8 mouse cellular contexts compared by ENCODE assay signal in the genomic region with DNA sequence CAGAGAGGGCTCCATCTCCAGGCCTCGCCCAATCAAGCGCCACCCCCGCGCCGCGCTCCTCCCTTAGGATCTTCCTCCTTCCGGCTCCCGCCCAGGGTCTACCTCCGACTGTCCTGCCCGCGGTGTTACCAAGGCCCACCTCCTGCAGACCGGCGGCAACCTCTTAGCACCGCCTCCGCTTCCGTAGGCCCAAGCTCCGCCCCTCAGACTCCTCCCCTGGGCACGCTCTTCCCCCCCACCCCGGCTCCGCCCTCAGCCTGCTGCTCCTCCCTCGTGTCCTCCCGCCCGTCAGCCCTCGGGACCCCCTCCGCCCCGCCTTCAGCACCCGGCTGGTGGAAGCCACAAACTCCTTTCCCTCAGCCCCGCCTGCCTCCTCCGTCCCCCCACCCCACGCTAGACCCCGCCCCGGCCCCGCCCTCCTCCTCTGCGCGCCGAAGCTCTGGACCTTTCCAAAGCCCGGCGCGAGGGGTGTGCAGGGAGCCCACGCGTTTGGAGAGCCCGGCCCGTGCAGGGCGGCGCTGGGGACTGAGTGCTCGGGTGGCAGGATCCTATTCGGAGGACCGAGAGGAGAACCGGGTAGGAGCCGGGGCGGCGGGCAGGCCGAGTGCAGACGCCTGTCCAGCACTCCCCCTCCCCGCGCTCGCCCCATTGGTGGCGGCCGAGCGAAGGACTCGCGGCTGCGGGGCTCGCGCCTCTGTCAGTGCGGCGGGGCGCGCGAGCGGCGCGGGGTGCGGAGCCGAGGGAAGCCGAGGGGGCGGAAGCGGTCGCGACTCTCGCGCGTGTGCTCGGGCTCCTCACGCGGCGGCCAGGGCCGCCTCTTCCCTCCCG. TPM values are rescaled to one million over a fixed set of nuclear protein-coding genes. Genes with fewer than 3 reads are reported as not detected.
DNase-seq lines count a peak whose midpoint lies in the region; ATAC-seq lines count a peak whose summit lies in the region.

A gene (plus strand): TSS at position 441 of the 828 bp plus-strand sequence.
A gene (plus strand): TSS at position 747 of the 828 bp plus-strand sequence.

- H3K9ac ChIP-seq in heart, embryonic 14.5 days (ENCODE audit: low read length): peak within 1 kb of the TSS; percentile 97
- peak within 1 kb of the TSS; percentile 100 for H3K9ac ChIP-seq in liver, embryonic 13.5 days
- H3K9ac ChIP-seq in stomach, embryonic 16.5 days (ENCODE audit: low read length): peak within 1 kb of the TSS; percentile 99

- H3K27me3 ChIP-seq in heart, embryonic 14.5 days (ENCODE audit: control insufficient read depth, insufficient read depth, low read length): no peaks in the 10 kb centered on the region
- H3K27me3 ChIP-seq in liver, embryonic 13.5 days: no peaks in the 10 kb centered on the region
- H3K27me3 ChIP-seq in stomach, embryonic 16.5 days (ENCODE audit: control insufficient read depth, insufficient read depth, low read length): no peaks in the 10 kb centered on the region

- H3K4me3 ChIP-seq in heart, embryonic 14.5 days (ENCODE audit: control insufficient read depth in 1 of 2, insufficient read depth in 1 of 2, low read depth in 1 of 2, low read length in 2 of 2): peak within 1 kb of the TSS; percentile 90 to 91
- peak within 1 kb of the TSS; percentile 99 for H3K4me3 ChIP-seq in liver, embryonic 13.5 days (replicated peaks)
- peak within 1 kb of the TSS; percentile 97 for H3K4me3 ChIP-seq in stomach, embryonic 16.5 days (replicated peaks; ENCODE audit: low read length)

- no peaks in the 10 kb centered on the region for H3K9me3 ChIP-seq in heart, embryonic 14.5 days (ENCODE audit: control insufficient read depth, low read length)
- no peaks in the 10 kb centered on the region for H3K9me3 ChIP-seq in liver, embryonic 13.5 days (replicated peaks)
- H3K9me3 ChIP-seq in stomach, embryonic 16.5 days (replicated peaks; ENCODE audit: control insufficient read depth, low read length): no peaks in the 10 kb centered on the region

- H3K4me2 ChIP-seq in heart, embryonic 14.5 days (ENCODE audit: low read length): peak within 1 kb of the TSS; percentile 81
- H3K4me2 ChIP-seq in liver, embryonic 13.5 days: peak within 1 kb of the TSS; percentile 86
- H3K4me2 ChIP-seq in stomach, embryonic 16.5 days (ENCODE audit: low read depth, low read length): peak within 1 kb of the TSS; percentile 82

- WGBS in heart, embryonic 14.5 days: under 1% methylated on average over 69 of the region's 89 CpGs
- under 1% methylated on average over 80 of the region's 89 CpGs for WGBS in liver, embryonic 13.5 days (ENCODE audit: insufficient replicate concordance)
- WGBS in stomach, embryonic 16.5 days: under 1% methylated on average over 89 of the region's 89 CpGs

- H3K36me3 ChIP-seq in heart, embryonic 14.5 days (ENCODE audit: control insufficient read depth, insufficient read depth, low read length): no peaks in the 10 kb centered on the region
- peaks cover 24% of the 10 kb centered on the region for H3K36me3 ChIP-seq in liver, embryonic 13.5 days
- no peaks in the 10 kb centered on the region for H3K36me3 ChIP-seq in stomach, embryonic 16.5 days (ENCODE audit: control insufficient read depth, insufficient read depth, low read length)

- DNase-seq in c-Kit-negative CD71-positive TER-119-positive erythroid progenitor cells, embryonic 14.5 days (ENCODE audit: low read depth, low spot score): peak; percentile 96
- peak; percentile 91 for DNase-seq in fibroblast of lung, adult 2 months (ENCODE audit: low read depth)
- DNase-seq in kidney, postnatal 14 days: peak; percentile 98
- peak; percentile 98 for DNase-seq in liver, embryonic 13.5 days
- DNase-seq in neural tube, embryonic 10.5 days (ENCODE audit: extremely low spot score, low spot score): peak; percentile 98

- peaks cover 5 to 34% of the 10 kb centered on the region in 2 experiments for H3K4me1 ChIP-seq in heart, embryonic 14.5 days (ENCODE audit: control insufficient read depth in 2 of 2, insufficient read depth in 2 of 2, low read length in 2 of 2)
- H3K4me1 ChIP-seq in liver, embryonic 13.5 days (replicated peaks): peaks cover 81% of the 10 kb centered on the region
- H3K4me1 ChIP-seq in stomach, embryonic 16.5 days (ENCODE audit: control insufficient read depth, insufficient read depth, low read length): peaks cover 35% of the 10 kb centered on the region

- peak within 1 kb of the TSS; percentile 96 to 98 for H3K27ac ChIP-seq in heart, embryonic 14.5 days (replicated peaks in 1 of 2; ENCODE audit: control insufficient read depth in 1 of 2, insufficient read depth in 1 of 2, low read depth in 2 of 2, low read length in 2 of 2)
- peak within 1 kb of the TSS; percentile 96 for H3K27ac ChIP-seq in liver, embryonic 13.5 days
- peak within 1 kb of the TSS; percentile 98 for H3K27ac ChIP-seq in stomach, embryonic 16.5 days (ENCODE audit: low read length)

- ATAC-seq in CD4-positive, CD25-positive, alpha-beta regulatory T cell, adult 4 months: peak; percentile 84
- ATAC-seq in heart, embryonic 14.5 days (ENCODE audit: insufficient number of reproducible peaks, insufficient read depth, low FRiP score, low read depth): peak; percentile 96
- peak; percentile 94 for ATAC-seq in liver, embryonic 13.5 days (ENCODE audit: low read depth)
- ATAC-seq in stomach, embryonic 16.5 days (ENCODE audit: insufficient read depth, low FRiP score): peak; percentile 97

RNA-seq across cellular contexts. Expression of the first gene that starts in this region (rescaled TPM):
- 1 to 10 TPM; 8.0 to 8.6 TPM for polyA plus RNA-seq in CD4-positive, CD25-positive, alpha-beta regulatory T cell, adult 4 months (2017; shearing (Covaris generic))
- 32.5 and 54.2 TPM in 2 replicates for polyA plus RNA-seq in heart, embryonic 14.5 days (2014; fragmentation: Nextera tagmentation; extraction: Ambion mirVana)
- 26.8 and 29.5 TPM in 2 replicates for polyA plus RNA-seq in liver, embryonic 13.5 days (2015; fragmentation: Nextera tagmentation; extraction: Ambion mirVana)
- 36.8 and 39.4 TPM in 2 replicates for polyA plus RNA-seq in stomach, embryonic 16.5 days (2015; fragmentation: Nextera tagmentation; extraction: Ambion mirVana)

RNA-seq across cellular contexts. Expression of the second gene that starts in this region (rescaled TPM):
- polyA plus RNA-seq in CD4-positive, CD25-positive, alpha-beta regulatory T cell, adult 4 months (2017; shearing (Covaris generic)): not detected
- polyA plus RNA-seq in heart, embryonic 14.5 days (2014; fragmentation: Nextera tagmentation; extraction: Ambion mirVana): not detected in 2 replicates
- polyA plus RNA-seq in liver, embryonic 13.5 days (2015; fragmentation: Nextera tagmentation; extraction: Ambion mirVana): 0.22 TPM in 1 of 2 replicates, not detected in the other
- polyA plus RNA-seq in stomach, embryonic 16.5 days (2015; fragmentation: Nextera tagmentation; extraction: Ambion mirVana): 0.41 and 1.0 TPM in 2 replicates

Comparison
In these comparisons a context has a peak if more than half of its experiments do, and no peak if none do; other contexts are left out.
1. Peak in every context shown above with its lines: DNase-seq, ATAC-seq, H3K4me3 ChIP-seq and H3K27ac ChIP-seq.